Mouse (Mus musculus): Measurements from ENCODE around the gene Cgrrf1. TPM values are rescaled to one million over a fixed set of nuclear protein-coding genes. Genes with fewer than 3 reads are reported as not detected.

The Cgrrf1 gene
- polyA plus RNA-seq, 1 experiment from 2014 or later = 26.6 TPM

DNA sequence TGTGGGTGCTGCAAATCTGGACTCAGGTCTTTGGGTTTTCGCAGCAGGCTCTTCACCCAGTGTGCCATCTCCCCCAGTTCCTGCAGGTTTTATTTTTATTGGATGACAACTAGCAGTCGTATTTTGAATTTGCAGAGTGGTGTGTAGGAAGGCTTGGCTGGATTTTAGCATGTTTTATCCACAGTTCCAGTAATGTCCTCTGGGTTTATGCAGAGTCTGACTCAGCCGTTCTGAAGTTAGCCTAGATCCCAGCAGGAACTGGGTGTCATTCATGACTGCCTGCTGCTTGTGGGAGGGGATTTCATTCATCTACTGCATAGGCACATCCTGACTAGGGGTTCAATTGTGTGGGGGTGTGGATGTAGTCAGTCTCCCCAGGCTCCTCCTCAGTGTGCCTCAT lies 66.7 kb downstream of the Cgrrf1 start:
- WGBS = 54% methylated on average over 3 of the region's 3 CpGs
- Histone ChIP-seq H3K4me1 (replicated peaks) (peaks cover 38% of the 10 kb centered on the region), H3K4me3 (no peak overlapping the region), H3K9me3 (replicated peaks) (no peaks in the 10 kb centered on the region), H3K9ac (no peak overlapping the region), H3K27me3 (no peaks in the 10 kb centered on the region), H3K36me3 (no peaks in the 10 kb centered on the region), H3K27ac (no peak overlapping the region), H3K4me2 (no peak overlapping the region)
- ATAC-seq (replicated peaks; ENCODE audit: insufficient number of reproducible peaks, insufficient read depth, low FRiP score, low read depth) = no peak

DNA sequence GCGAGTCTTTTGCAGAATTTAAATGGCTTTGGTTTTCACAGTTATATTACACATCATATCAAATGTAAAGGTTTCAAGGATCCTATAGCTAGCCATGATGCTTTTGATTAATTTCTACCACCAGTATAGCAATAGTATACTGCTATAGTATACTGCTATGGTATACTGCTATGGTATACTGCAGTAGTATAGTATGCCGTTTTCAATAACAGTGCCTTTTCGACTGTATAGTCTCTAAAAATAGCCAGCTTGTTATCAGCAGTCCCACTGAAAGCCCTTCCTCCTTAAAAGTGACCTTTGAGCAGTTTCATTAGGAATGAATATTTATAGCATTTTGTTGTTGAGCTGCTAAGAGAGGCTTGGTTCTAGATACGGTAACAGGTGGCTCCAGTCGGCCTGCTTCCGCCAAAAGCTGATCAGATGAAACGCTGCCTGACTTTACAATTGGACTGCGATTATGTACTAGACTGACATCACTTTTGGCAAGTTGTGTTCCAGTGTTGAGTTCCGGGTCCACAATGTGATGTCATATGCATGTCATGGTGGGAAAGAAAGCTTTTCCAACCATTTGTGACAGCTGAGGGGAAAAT lies 70.7 kb downstream of the Cgrrf1 start:
- Histone ChIP-seq H3K36me3 (no peaks in the 10 kb centered on the region), H3K4me2 (peak overlapping the region; percentile 39), H3K4me1 (replicated peaks) (peaks cover 27% of the 10 kb centered on the region), H3K27ac (peak overlapping the region; percentile 70), H3K27me3 (no peaks in the 10 kb centered on the region), H3K9ac (no peak overlapping the region), H3K4me3 (no peak overlapping the region), H3K9me3 (replicated peaks) (no peaks in the 10 kb centered on the region)
- 0 out of 2 replicates have a peak, but pooled peaks have one; percentile 62 for ATAC-seq (replicated peaks; ENCODE audit: insufficient number of reproducible peaks, insufficient read depth, low FRiP score, low read depth)
- WGBS = 31% methylated on average over 9 of the region's 9 CpGs

Other genes with a start within 250 kb of the Cgrrf1 start
- gene Cdkn3, start 71.6 kb upstream of the Cgrrf1 start, polyA plus RNA-seq (2015; fragmentation: Nextera tagmentation; extraction: Ambion mirVana) = 44.8 and 51.0 TPM in 2 replicates
- 139 and 140 TPM in 2 replicates for gene Cnih1, start 43.7 kb upstream of the Cgrrf1 start, polyA plus RNA-seq (2015; fragmentation: Nextera tagmentation; extraction: Ambion mirVana)
- gene Gmfb, start 9.9 kb upstream of the Cgrrf1 start, polyA plus RNA-seq (2015; fragmentation: Nextera tagmentation; extraction: Ambion mirVana) = 45.1 and 48.8 TPM in 2 replicates
- 15.3 and 17.6 TPM in 2 replicates for gene Samd4, start 50.7 kb downstream of the Cgrrf1 start, polyA plus RNA-seq (2015; fragmentation: Nextera tagmentation; extraction: Ambion mirVana)